Mouse (Mus musculus) kidney, postnatal 10 days (tissue): ENCODE data around the gene Ssmem1.

ENCODE experiments used
- DNase-seq: peaks from one replicate; pipeline ENCODE4 v3.0.0; 2021; ENCODE audit warnings: mixed read lengths

Ssmem1 gene

DNA sequence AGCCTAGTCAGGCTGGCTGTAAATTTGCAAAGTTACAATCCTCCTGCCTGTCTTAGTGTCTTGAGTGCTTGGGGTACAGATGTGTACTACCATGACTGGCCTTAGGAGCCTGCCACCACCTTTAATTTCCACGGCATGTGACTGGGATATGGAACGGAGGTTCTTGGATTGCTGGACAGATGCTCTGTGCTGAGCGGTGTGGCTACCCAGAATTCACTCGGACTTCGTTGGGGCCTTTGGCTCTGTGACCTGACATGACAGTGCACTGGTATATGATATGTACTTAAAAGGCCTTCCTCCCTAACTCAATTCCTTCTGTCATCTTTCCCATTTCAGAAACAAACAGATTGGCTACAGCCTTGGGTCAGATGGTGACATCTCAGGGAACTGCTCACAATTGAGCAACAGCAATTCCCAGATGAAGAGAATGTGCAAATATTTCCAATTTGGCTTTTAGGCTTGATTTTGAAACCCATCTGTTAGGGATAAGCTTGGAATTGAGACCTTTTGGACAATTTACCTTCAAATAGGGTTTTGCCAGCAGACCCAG lies 45.0 kb downstream of the Ssmem1 start:
- DNase-seq: no peak

DNA sequence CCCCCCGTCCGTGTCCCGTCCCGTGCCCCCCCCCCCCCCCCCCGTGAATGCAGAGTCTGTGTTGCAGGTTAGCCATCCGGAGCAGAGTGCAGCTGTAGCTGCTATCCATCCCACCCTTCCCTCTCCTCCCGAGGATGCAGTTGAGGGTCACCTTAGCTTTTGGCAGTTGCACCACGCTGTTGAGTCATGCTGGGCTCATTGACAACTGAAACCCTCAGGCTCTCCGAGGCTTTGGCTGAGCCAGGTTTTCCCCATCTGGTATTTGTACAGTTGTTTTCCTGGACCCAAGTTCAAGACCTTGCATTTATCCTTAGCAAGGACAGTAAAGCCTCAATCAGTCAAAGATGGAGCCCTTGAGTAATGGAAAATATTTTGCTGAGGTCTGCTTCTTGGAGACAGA lies 46.4 kb downstream of the Ssmem1 start:
- no peak for DNase-seq

DNA sequence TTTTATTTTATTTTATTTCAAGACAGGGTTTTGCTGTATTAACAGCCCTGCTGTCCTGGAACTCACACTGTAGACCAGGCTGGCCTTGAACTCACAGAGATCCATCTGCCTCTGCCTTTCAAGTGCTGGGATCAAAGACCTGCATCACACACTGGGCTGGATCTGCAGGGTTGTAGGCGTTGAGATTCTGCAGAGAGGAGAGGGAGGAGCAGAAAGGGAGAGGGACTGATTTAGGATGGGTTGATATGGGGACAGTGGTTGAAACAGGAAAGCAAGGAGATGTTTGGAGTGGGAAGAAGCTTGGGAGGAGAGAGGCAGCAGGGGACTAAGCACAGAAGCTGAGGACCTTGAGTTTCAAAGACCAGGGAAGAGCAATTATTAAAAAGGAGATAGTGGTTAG lies 50.1 kb downstream of the Ssmem1 start:
- no peak for DNase-seq

DNA sequence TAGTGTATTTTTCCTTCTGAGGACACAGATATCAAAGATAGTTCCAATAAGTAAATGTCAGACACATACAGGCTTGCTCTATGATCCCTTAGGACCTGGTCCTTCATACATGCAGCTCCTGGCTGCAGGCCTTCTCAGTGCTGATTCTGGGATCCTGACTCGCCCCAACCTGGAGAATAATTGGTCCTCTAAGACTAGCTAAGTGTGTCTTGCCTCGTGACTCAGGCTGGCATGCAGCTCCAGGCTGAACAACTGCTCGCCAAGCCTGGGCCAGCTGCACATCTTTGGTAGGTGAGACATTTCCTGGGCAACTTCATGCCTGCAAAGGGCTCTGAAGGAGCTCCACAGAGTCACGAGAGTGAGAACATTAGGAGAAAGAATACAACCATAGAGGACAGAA lies 52.5 kb downstream of the Ssmem1 start:
- no peak for DNase-seq

DNA sequence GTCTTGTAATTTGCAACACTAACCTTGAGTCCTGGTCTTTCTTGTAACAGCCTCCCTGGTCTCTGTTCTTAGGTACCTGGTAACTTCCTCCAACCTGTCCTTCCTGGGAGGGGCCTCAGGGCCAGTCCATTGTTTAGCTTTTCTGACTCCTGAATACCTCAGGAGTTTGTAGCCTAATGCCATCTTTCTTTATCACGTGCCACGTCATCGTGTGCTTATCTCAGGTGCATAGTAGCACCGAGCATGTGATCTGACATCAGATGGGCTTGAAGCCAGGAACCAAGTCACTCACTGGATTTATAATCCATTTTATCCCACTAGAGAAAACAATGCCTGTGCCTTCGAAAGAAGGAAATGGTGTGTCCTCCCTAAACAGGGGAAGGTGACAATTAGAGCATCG lies 53.9 kb downstream of the Ssmem1 start:
- no peak for DNase-seq

DNA sequence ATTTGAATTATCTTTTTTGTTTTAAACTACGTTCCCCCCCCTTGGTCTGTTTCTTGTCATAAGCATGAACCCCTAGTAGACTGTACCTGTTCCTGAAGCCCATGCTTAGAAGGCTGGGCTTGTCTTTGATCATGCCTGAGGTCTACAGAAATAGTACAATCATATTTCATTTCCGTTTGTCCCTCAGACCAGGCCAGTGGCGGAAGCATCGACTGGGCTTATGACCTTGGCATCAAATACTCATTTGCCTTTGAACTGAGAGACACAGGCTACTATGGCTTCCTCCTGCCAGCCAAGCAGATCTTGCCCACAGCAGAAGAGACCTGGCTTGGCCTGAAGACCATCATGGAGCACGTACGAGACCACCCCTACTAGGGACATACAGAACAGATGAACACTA lies 54.4 kb downstream of the Ssmem1 start:
- DNase-seq: no peak

DNA sequence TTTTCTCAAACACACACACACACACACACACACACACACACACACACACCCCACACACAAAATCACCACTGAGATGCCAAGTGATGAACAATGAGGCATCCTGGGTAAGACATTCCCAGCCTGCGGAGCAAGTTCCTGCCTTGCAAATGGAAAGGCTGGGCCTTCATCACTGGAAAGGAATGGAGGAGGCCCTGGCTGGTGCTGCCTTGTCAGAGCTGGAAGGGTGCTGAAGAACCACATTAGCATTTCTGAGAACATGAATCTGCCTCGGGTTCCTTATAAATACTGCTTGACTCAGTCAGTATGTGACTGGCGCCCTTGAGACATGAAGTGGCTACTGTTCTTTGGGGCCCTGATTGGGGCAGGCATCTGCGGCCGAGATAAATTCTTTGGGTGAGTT lies 58.4 kb downstream of the Ssmem1 start, which contains the start of gene Cpa4:
Gene Cpa4 (plus strand): TSS at position 301 of the 400 bp plus-strand sequence.
- DNase-seq: no peak

DNA sequence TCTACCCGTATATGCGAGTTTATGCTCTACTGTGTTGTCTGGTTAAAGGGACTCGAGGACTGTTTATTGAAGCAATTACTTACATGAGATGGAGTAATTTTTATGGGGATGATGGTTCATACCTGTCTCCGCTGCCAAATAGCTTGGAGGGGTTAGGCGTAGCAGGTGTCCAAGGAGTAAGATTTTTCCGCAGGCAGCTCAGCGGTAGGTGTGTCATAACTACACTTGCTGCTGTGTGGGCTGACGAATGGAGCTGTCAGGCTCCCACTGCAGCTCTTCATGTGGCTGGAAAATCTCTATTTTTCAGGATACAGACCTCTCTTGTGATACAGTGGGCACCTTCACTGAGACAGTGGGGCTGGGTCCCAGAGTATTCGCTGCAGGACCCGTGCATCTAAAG lies 59.7 kb downstream of the Ssmem1 start:
- no peak for DNase-seq
